Mouse (Mus musculus) subcutaneous adipose tissue, adult 2 months (tissue): ENCODE data around the gene Cemip. TPM values are rescaled to one million over a fixed set of nuclear protein-coding genes. Genes with fewer than 3 reads are reported as not detected.

ENCODE experiments used
- polyA plus RNA-seq: library from polyadenylated mRNA; depleted of rRNA; stranded (reverse); fragments of >200 nt; gene quantifications from 2 replicates; pipeline ENCODE4 v1.2.3, GENCODE M21; 2012; ENCODE audit warnings: low replicate concordance; rRNA removed

Cemip gene
- 0.01 and 1.5 TPM in 2 replicates for polyA plus RNA-seq

GRCm38 (mm10) chr7:84086039-84086829 is at the start of gene Cemip:
TSS of gene Cemip (minus strand) at chr7:84086502.

GRCm38 (mm10) chr7:83884021-83884658 is 202.2 kb downstream of the Cemip start, which contains the start of the genes Tlnrd1 and Mesd:
TSS of gene Tlnrd1 (minus strand) at chr7:83884305.
TSS of gene Mesd (plus strand) at chr7:83884466.

Other genes starting within 250 kb of the Cemip start
- gene Tlnrd1, start 202.2 kb downstream of the Cemip start, polyA plus RNA-seq = 18.0 and 43.8 TPM in 2 replicates
- gene Mesd, start 202.0 kb downstream of the Cemip start, polyA plus RNA-seq = 14.5 and 30.7 TPM in 2 replicates
- 38.3 and 43.7 TPM in 2 replicates for gene Abhd17c, start 65.4 kb upstream of the Cemip start, polyA plus RNA-seq